Mouse (Mus musculus): ENCODE measurements around the gene Parpbp. TPM values are rescaled to one million over a fixed set of nuclear protein-coding genes. Genes with fewer than 3 reads are reported as not detected.

The Parpbp gene
- polyA plus RNA-seq, 1 experiment from 2014 or later, result 13.9 TPM

DNA sequence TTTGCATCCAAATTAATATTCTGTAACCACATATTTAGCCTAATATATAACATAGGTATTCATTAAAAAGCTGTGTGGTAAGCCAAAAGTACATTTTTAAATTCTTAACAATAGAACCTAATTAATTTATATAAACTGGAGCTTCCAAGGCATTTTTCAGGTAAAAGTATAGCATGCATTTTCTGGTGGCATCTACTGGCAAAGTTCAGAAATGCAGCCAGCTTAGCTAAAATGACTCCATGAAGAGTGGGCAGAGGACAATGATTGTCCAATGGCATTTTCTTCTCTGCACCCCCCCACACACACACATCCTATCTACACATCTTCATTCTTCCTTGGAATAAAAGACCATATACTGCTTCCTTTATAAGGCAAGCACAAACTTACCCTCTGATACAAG is 27.0 kb downstream of the Parpbp start:
- H3K9me3 ChIP-seq (ENCODE audit: control insufficient read depth, low read length), result no peaks in the 10 kb centered on the region
- no peak overlapping the region for H3K4me2 ChIP-seq
- no peaks in the 10 kb centered on the region for H3K4me1 ChIP-seq (ENCODE audit: control insufficient read depth, insufficient read depth, low read length)
- H3K9ac ChIP-seq (ENCODE audit: low read length), result no peak overlapping the region
- ATAC-seq (ENCODE audit: low FRiP score), result no peak
- H3K4me3 ChIP-seq (ENCODE audit: low read depth, low read length), result no peak overlapping the region
- no peaks in the 10 kb centered on the region for H3K36me3 ChIP-seq (ENCODE audit: control insufficient read depth, insufficient read depth, low read length)
- DNase-seq (ENCODE audit: low spot score, missing footprints), result peak; percentile 14
- no peaks in the 10 kb centered on the region for H3K27me3 ChIP-seq (ENCODE audit: control insufficient read depth, insufficient read depth, low read length)
- H3K27ac ChIP-seq (ENCODE audit: low read depth, low read length), result no peak overlapping the region

DNA sequence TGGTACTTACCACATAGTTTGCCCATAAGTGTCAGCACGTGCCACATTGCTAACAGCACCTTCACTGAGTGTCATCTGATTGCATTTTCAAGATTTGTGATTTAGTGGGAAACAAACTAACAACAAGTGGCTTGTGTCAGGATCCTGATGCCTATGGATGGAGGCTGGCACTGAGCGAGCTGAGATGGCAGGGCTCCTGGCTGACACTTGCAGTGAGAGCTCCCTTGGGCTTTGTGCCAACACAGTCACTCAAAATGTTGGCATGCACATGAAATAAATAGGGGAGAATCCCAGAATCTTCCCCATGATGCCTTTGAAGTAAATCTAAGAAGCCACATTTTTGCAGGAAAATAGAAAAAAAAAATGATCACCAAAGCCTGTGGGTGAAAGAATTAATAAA is 33.5 kb downstream of the Parpbp start:
- H3K9me3 ChIP-seq (ENCODE audit: control insufficient read depth, low read length), result no peaks in the 10 kb centered on the region
- ATAC-seq (ENCODE audit: low FRiP score) (no peak), DNase-seq (ENCODE audit: low spot score, missing footprints) (no peak)
- H3K27me3 ChIP-seq (ENCODE audit: control insufficient read depth, insufficient read depth, low read length), result no peaks in the 10 kb centered on the region
- no peak overlapping the region for H3K4me2 ChIP-seq
- 89% methylated on average over 2 of the region's 2 CpGs for WGBS
- H3K4me1 ChIP-seq (ENCODE audit: control insufficient read depth, insufficient read depth, low read length), result no peaks in the 10 kb centered on the region
- H3K4me3 ChIP-seq (ENCODE audit: low read depth, low read length), result no peak overlapping the region
- H3K27ac ChIP-seq (ENCODE audit: low read depth, low read length), result no peak overlapping the region
- no peaks in the 10 kb centered on the region for H3K36me3 ChIP-seq (ENCODE audit: control insufficient read depth, insufficient read depth, low read length)
- no peak overlapping the region for H3K9ac ChIP-seq (ENCODE audit: low read length)

DNA sequence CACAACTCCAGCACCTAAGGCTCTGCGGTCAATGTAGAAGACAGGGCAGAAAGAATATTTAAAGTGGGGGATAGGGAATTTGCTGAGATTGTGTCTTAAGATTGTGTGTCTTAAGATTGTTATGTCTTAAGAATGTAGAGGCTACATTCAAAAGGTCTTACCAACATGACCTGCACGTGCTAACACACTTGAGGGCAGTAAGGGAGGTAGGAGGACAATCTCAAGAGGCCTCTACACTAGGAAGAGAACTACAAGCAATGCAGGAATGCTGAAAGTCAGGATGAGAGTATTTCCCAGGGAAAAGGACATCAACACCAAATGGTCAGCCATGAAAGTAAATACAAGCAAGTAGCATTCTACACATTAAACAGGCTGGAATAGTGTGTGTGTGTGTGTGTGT is 40.6 kb downstream of the Parpbp start:
- ATAC-seq (ENCODE audit: low FRiP score) (no peak), DNase-seq (ENCODE audit: low spot score, missing footprints) (no peak)
- 91% methylated on average over 2 of the region's 2 CpGs for WGBS
- no peak overlapping the region for H3K4me3 ChIP-seq (ENCODE audit: low read depth, low read length)
- H3K36me3 ChIP-seq (ENCODE audit: control insufficient read depth, insufficient read depth, low read length), result no peaks in the 10 kb centered on the region
- H3K9me3 ChIP-seq (ENCODE audit: control insufficient read depth, low read length), result no peaks in the 10 kb centered on the region
- no peak overlapping the region for H3K4me2 ChIP-seq
- H3K4me1 ChIP-seq (ENCODE audit: control insufficient read depth, insufficient read depth, low read length), result no peaks in the 10 kb centered on the region
- H3K27me3 ChIP-seq (ENCODE audit: control insufficient read depth, insufficient read depth, low read length), result no peaks in the 10 kb centered on the region
- no peak overlapping the region for H3K9ac ChIP-seq (ENCODE audit: low read length)
- no peak overlapping the region for H3K27ac ChIP-seq (ENCODE audit: low read depth, low read length)

DNA sequence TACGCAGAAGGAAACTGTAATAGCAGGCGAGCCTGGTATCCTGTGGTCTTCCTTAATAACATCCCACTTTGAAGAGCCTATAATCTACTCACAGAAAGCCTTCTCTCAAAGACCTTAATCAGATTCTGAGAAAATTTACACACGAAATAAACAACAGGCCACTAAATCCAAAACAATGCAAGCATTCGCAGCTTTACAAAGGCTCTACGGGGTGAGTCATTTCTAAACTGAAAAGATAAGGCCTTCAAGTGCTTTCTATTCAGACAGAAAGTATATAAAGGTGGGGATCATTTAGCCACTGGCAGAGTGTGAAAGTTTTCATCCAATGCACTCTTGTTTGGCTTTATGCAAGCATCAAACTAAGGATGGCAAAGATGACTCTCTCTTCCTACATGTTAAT is 56.0 kb downstream of the Parpbp start, which contains the start of gene Pmch:
Gene Pmch (plus strand): TSS at position 301 of the 400 bp plus-strand sequence.
- Histone ChIP-seq H3K27ac (ENCODE audit: low read depth, low read length) (no peak within 1 kb of the TSS), H3K9me3 (ENCODE audit: control insufficient read depth, low read length) (no peaks in the 10 kb centered on the region), H3K4me1 (ENCODE audit: control insufficient read depth, insufficient read depth, low read length) (no peaks in the 10 kb centered on the region), H3K27me3 (ENCODE audit: control insufficient read depth, insufficient read depth, low read length) (no peaks in the 10 kb centered on the region), H3K36me3 (ENCODE audit: control insufficient read depth, insufficient read depth, low read length) (no peaks in the 10 kb centered on the region), H3K9ac (ENCODE audit: low read length) (no peak within 1 kb of the TSS), H3K4me2 (no peak within 1 kb of the TSS), H3K4me3 (ENCODE audit: low read depth, low read length) (no peak within 1 kb of the TSS)
- no peak for ATAC-seq (ENCODE audit: low FRiP score)
- DNase-seq (ENCODE audit: low spot score, missing footprints), result no peak
- WGBS, result 37% methylated on average over 5 of the region's 5 CpGs

DNA sequence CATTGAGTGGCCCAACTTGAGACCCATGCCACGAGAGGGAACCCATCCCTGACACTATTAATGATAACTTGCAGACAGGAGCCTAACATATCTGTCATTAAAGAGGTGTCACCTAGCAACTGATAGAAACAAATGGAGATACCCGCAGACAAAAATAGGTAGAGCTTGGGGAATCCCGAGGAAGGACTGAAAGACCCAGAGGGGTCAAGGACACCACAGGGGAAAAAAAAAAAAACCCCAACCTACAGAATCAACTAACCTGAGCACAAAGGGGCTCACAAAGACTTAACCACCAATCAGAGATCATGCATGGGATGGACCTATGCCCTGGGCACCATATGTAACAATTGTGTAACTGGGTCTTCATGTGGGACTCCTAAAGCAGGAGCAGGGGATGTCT is 79.4 kb downstream of the Parpbp start:
- DNase-seq (ENCODE audit: low spot score, missing footprints) (no peak), ATAC-seq (ENCODE audit: low FRiP score) (no peak)
- no peaks in the 10 kb centered on the region for H3K9me3 ChIP-seq (ENCODE audit: control insufficient read depth, low read length)
- no peak overlapping the region for H3K27ac ChIP-seq (ENCODE audit: low read depth, low read length)
- H3K27me3 ChIP-seq (ENCODE audit: control insufficient read depth, insufficient read depth, low read length), result no peaks in the 10 kb centered on the region
- H3K4me2 ChIP-seq, result no peak overlapping the region
- H3K4me1 ChIP-seq (ENCODE audit: control insufficient read depth, insufficient read depth, low read length), result no peaks in the 10 kb centered on the region
- no peak overlapping the region for H3K9ac ChIP-seq (ENCODE audit: low read length)
- 88% methylated on average over 3 of the region's 3 CpGs for WGBS
- no peaks in the 10 kb centered on the region for H3K36me3 ChIP-seq (ENCODE audit: control insufficient read depth, insufficient read depth, low read length)
- no peak overlapping the region for H3K4me3 ChIP-seq (ENCODE audit: low read depth, low read length)

DNA sequence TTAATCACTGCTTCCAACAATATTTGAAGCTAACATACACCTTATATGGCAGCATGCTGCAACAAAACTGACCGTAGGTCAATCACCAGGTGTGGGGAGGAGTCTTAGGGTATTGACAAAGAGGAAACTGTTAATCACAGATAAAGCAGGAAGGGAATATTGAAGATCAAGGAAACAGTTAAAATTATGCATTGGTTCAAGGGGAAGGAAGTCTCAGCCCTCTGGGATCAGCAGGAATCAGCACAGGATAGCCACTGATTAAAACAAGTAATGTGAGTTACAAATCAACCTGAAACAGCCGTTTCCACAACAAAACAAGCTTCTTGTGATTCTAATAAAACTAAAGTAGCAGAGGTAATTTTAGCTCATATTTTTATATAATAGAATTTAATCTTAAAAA is 81.9 kb downstream of the Parpbp start:
- no peak for ATAC-seq (ENCODE audit: low FRiP score)
- Histone ChIP-seq H3K4me1 (ENCODE audit: control insufficient read depth, insufficient read depth, low read length) (no peaks in the 10 kb centered on the region), H3K9me3 (ENCODE audit: control insufficient read depth, low read length) (no peaks in the 10 kb centered on the region), H3K27ac (ENCODE audit: low read depth, low read length) (no peak overlapping the region), H3K4me2 (no peak overlapping the region), H3K9ac (ENCODE audit: low read length) (no peak overlapping the region), H3K36me3 (ENCODE audit: control insufficient read depth, insufficient read depth, low read length) (no peaks in the 10 kb centered on the region), H3K27me3 (ENCODE audit: control insufficient read depth, insufficient read depth, low read length) (no peaks in the 10 kb centered on the region), H3K4me3 (ENCODE audit: low read depth, low read length) (no peak overlapping the region)
- DNase-seq (ENCODE audit: low spot score, missing footprints), result no peak
- 88% methylated on average over 2 of the region's 2 CpGs for WGBS

DNA sequence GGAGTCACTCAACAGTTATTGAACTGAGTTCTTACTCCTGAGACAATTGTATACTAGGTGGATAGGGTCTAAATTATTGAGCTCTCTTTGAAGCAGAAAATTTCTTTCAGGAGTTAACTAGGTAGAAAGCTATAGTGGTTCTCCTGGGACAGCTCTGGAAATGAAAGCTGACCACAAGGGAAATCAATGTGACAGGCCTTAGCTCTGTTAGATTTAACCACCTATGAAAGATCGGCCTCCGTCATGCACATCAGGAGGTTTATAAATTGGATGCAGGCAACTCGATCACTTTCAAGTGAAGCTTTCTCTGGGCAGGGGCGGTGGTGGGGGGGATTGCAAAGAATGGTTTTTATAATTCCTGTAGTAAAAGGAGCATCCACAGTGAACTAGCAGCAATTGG is 83.3 kb downstream of the Parpbp start:
- ATAC-seq (ENCODE audit: low FRiP score), result no peak
- no peak for DNase-seq (ENCODE audit: low spot score, missing footprints)

DNA sequence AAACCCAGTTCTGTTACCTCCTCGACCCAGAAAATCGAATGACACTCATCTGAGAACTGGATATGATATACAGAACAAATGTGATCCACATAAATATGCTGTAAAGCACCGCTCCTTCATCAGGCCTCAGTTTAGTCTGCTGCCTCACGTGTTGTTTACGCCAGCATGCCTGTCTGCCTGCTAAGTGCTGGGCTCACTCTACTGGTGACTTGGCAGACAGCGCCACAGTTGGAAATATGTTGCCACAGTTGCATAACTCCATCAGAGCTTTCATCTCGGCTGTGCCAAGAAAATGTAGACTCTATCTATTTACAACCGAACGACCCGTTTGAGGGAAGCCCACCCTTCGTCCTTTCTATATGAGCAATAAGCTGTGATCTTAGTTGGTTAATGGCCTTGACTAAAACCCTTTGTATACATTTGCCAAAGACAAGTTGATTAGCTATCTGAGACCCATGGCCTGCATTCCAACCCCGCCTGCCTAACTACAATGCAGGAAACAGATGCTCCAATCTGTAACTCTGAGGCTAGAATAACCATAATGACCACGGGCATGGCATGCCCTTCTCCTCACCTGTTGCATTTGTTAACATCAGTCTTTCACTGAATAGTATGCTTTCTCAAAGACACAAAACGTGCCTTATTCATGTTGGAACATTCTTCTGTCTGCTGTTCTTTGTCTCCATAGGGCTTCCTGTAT is 89.6 kb downstream of the Parpbp start:
- Histone ChIP-seq H3K9ac (ENCODE audit: low read length) (no peak overlapping the region), H3K4me3 (ENCODE audit: low read depth, low read length) (no peak overlapping the region), H3K9me3 (ENCODE audit: control insufficient read depth, low read length) (no peaks in the 10 kb centered on the region), H3K36me3 (ENCODE audit: control insufficient read depth, insufficient read depth, low read length) (no peaks in the 10 kb centered on the region), H3K4me2 (no peak overlapping the region), H3K27me3 (ENCODE audit: control insufficient read depth, insufficient read depth, low read length) (no peaks in the 10 kb centered on the region), H3K27ac (ENCODE audit: low read depth, low read length) (no peak overlapping the region), H3K4me1 (ENCODE audit: control insufficient read depth, insufficient read depth, low read length) (no peaks in the 10 kb centered on the region)
- ATAC-seq (ENCODE audit: low FRiP score) (no peak), DNase-seq (ENCODE audit: low spot score, missing footprints) (peak; percentile 23)
- WGBS, result 88% methylated on average over 14 of the region's 14 CpGs

More for the DNA sequence above, 83.3 kb downstream of the Parpbp start:
- Histone ChIP-seq H3K27ac (ENCODE audit: low read depth, low read length) (no peak overlapping the region), H3K36me3 (ENCODE audit: control insufficient read depth, insufficient read depth, low read length) (no peaks in the 10 kb centered on the region), H3K27me3 (ENCODE audit: control insufficient read depth, insufficient read depth, low read length) (no peaks in the 10 kb centered on the region), H3K4me3 (ENCODE audit: low read depth, low read length) (no peak overlapping the region), H3K9ac (ENCODE audit: low read length) (no peak overlapping the region), H3K4me1 (ENCODE audit: control insufficient read depth, insufficient read depth, low read length) (no peaks in the 10 kb centered on the region), H3K4me2 (no peak overlapping the region), H3K9me3 (ENCODE audit: control insufficient read depth, low read length) (no peaks in the 10 kb centered on the region)
- 77% methylated on average over 4 of the region's 4 CpGs for WGBS

DNA sequence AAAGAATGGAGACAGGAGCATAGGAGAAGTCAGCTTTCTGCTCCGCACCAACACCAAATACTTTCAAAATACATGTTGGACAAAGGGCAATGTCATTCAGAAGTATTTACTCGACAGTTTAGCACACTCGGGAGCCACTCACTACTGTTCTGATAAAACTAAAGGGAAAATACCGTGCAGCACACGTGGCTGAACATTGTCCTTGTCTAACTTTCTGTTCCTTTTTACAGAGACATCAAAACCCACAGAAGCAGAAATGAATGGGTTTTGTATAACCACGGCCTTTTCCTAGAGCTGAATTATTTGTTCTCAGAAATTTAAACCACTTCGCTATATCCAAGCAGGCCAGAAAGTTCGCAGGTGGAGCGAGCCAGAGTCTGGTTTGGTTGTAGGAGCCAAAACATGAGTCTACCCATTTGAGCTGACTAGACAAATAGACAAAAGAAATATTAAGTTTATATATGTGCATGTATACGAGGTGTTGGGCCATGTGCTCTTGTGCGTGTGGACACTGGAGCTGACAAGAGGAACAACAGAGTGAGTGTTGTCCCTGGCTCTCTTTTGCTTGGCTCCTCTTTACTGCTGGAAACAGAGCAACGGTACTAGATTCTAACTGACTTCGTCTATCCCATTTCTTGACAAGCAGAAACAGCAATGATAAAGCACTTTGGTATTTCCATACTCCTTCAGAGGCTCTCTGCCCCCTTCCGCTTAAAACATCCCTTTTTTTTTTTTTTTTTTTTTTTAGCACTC is 92.3 kb downstream of the Parpbp start:
- 88% methylated on average over 14 of the region's 14 CpGs for WGBS
- no peaks in the 10 kb centered on the region for H3K9me3 ChIP-seq (ENCODE audit: control insufficient read depth, low read length)
- no peak overlapping the region for H3K4me3 ChIP-seq (ENCODE audit: low read depth, low read length)
- H3K4me2 ChIP-seq, result no peak overlapping the region
- no peaks in the 10 kb centered on the region for H3K36me3 ChIP-seq (ENCODE audit: control insufficient read depth, insufficient read depth, low read length)
- no peaks in the 10 kb centered on the region for H3K27me3 ChIP-seq (ENCODE audit: control insufficient read depth, insufficient read depth, low read length)
- no peak overlapping the region for H3K9ac ChIP-seq (ENCODE audit: low read length)
- H3K4me1 ChIP-seq (ENCODE audit: control insufficient read depth, insufficient read depth, low read length), result no peaks in the 10 kb centered on the region
- ATAC-seq (ENCODE audit: low FRiP score) (no peak), DNase-seq (ENCODE audit: low spot score, missing footprints) (peak; percentile 28)
- no peak overlapping the region for H3K27ac ChIP-seq (ENCODE audit: low read depth, low read length)

Data from midbrain, embryonic 11.5 days (tissue).